8 mouse cellular contexts compared by ENCODE assay signal in the genomic region with DNA sequence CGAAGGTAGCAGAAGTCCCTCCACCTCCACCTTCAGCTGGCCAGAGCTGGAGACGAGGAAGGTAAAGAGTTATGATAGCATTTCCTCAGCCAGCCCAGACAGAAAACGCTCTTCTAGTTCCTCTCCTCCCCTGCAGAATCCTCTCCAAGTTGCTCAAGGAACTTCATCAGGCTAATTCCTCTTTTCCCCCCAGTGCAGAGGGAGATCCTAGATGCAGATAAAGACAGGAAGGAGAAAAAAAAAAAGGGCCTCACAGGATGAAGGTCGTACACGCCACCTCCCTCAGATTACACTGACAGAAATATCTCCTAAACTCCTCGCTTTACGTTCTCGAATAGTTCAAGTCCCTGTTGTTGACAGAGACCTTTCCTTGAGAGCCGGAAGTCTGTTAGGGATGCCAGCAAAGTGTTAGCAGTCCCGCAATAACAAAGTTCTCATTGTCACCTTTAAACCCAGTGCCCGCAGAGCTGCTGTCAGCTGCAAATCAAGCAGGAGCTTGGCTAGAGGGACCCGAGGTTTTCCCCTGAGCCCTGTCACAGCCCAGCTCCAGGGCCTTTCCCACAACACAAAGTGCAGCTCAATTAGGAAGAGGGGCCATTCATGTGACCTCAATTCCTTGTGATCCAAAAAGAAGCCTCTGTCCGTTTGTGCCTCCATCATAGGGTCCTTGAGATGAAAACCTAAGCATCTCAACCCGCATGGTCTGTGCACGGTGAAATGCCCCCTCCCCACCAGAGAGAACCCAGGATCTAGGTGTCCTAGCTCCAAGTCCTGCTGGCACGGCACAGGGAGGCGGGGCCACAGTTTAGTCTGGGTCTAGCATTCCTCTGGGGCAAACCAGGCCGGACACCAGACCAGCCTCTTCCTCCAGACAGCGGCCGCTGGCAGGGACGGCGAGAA. TPM values are rescaled to one million over a fixed set of nuclear protein-coding genes. Genes with fewer than 3 reads are reported as not detected.
DNase-seq lines count a peak whose midpoint lies in the region; ATAC-seq and TF ChIP-seq lines count a peak whose summit lies in the region.

No protein-coding gene starts in this region.

- peak overlapping the region; percentile 85 to 98 for H3K4me3 ChIP-seq in ES-E14 (ENCODE audit: insufficient read depth in 1 of 2, low read depth in 1 of 2, low read length in 2 of 2, poor library complexity in 1 of 2, severe bottlenecking in 1 of 2)
- peak overlapping the region; percentile 69 for H3K4me3 ChIP-seq in bone marrow, adult 2 months (replicated peaks; ENCODE audit: control insufficient read depth, low read depth, low read length)
- H3K4me3 ChIP-seq in heart, embryonic 15.5 days: peak overlapping the region; percentile 96
- peak overlapping the region; percentile 89 for H3K4me3 ChIP-seq in kidney, embryonic 16.5 days (ENCODE audit: low read length)
- peak overlapping the region; percentile 68 for H3K4me3 ChIP-seq in small intestine, adult 2 months (ENCODE audit: low read depth, low read length)

- no peak for TF ChIP-seq CTCF in bone marrow, adult 2 months (IDR thresholded peaks at IDR 0.05; ENCODE audit: control insufficient read depth, insufficient read depth, low read length)
- TF ChIP-seq CTCF in small intestine, adult 2 months (IDR thresholded peaks at IDR 0.05; ENCODE audit: extremely low read depth, insufficient read length, insufficient replicate concordance, low read depth, low read length): no peak

- H3K9me3 ChIP-seq in ES-E14 (ENCODE audit: control insufficient read depth, insufficient read depth, low read depth, low read length): no peaks in the 10 kb centered on the region
- H3K9me3 ChIP-seq in heart, embryonic 15.5 days (replicated peaks): no peaks in the 10 kb centered on the region
- no peaks in the 10 kb centered on the region for H3K9me3 ChIP-seq in kidney, embryonic 16.5 days (ENCODE audit: low read length)

- H3K27ac ChIP-seq in ES-E14 (ENCODE audit: insufficient read depth, low read depth, low read length, poor library complexity, severe bottlenecking): peak overlapping the region; percentile 75; the same call in 1 of the 2 replicates
- peak overlapping the region; percentile 40 for H3K27ac ChIP-seq in bone marrow, adult 2 months (ENCODE audit: control insufficient read depth, insufficient read depth, low read depth, low read length, poor library complexity)
- peak overlapping the region; percentile 94 for H3K27ac ChIP-seq in heart, embryonic 15.5 days
- H3K27ac ChIP-seq in kidney, embryonic 16.5 days (ENCODE audit: low read length): peak overlapping the region; percentile 97
- H3K27ac ChIP-seq in small intestine, adult 2 months (ENCODE audit: insufficient read depth, low read depth, low read length): peak overlapping the region; percentile 3

- no peak for DNase-seq in ES-E14 (ENCODE audit: low read depth, low spot score)
- peak; percentile 69 for DNase-seq in lung, postnatal 25 days (ENCODE audit: low spot score)
- DNase-seq in layer of hippocampus, adult 9-11 months: no peak

- ATAC-seq in erythroblast, adult 5-6 weeks (replicated peaks; ENCODE audit: low FRiP score, poor library complexity, severe bottlenecking): peak; percentile 76
- peak; percentile 37 for ATAC-seq in heart, embryonic 15.5 days (replicated peaks; ENCODE audit: insufficient number of reproducible peaks, insufficient read depth, low FRiP score, low read depth)
- peak; percentile 62 for ATAC-seq in kidney, embryonic 16.5 days (ENCODE audit: low FRiP score, low TSS enrichment)

- in situ Hi-C loops in ES-E14 (cut with MboI; ENCODE audit: low sequenced_read_pairs in 2 of 2, unreplicated experiment in 2 of 2): no loop called here

- 3% methylated on average over 22 of the region's 22 CpGs for WGBS in bone marrow, adult 2 months
- WGBS in heart, embryonic 15.5 days: 12% methylated on average over 22 of the region's 22 CpGs
- 5% methylated on average over 22 of the region's 22 CpGs for WGBS in kidney, embryonic 16.5 days
- 10% methylated on average over 22 of the region's 22 CpGs for WGBS in small intestine, adult 2 months

- no peaks in the 10 kb centered on the region for H3K27me3 ChIP-seq in heart, embryonic 15.5 days
- H3K27me3 ChIP-seq in kidney, embryonic 16.5 days (ENCODE audit: insufficient read depth, low read length): no peaks in the 10 kb centered on the region
- peaks cover 3% of the 10 kb centered on the region; the same call in 1 of the 2 replicates for H3K27me3 ChIP-seq in small intestine, adult 2 months (ENCODE audit: control insufficient read depth, insufficient read depth, low read length)

- peak overlapping the region; percentile 91 for H3K9ac ChIP-seq in ES-E14 (ENCODE audit: insufficient read depth, low read depth, low read length, poor library complexity, severe bottlenecking)
- peak overlapping the region; percentile 90 for H3K9ac ChIP-seq in heart, embryonic 15.5 days
- peak overlapping the region; percentile 96 for H3K9ac ChIP-seq in kidney, embryonic 16.5 days (replicated peaks; ENCODE audit: low read length)

- H3K4me2 ChIP-seq in heart, embryonic 15.5 days: peak overlapping the region; percentile 98
- peak overlapping the region; percentile 73 for H3K4me2 ChIP-seq in kidney, embryonic 16.5 days (replicated peaks; ENCODE audit: low read depth, low read length)

- peaks cover 20% of the 10 kb centered on the region; the same call in 1 of the 2 replicates for H3K36me3 ChIP-seq in ES-E14 (ENCODE audit: control insufficient read depth, insufficient read depth, low read length, poor library complexity, severe bottlenecking)
- peaks cover 19% of the 10 kb centered on the region; the same call in 1 of the 2 replicates for H3K36me3 ChIP-seq in heart, embryonic 15.5 days
- peaks cover 36% of the 10 kb centered on the region for H3K36me3 ChIP-seq in kidney, embryonic 16.5 days (ENCODE audit: insufficient read depth, low read length)
- H3K36me3 ChIP-seq in small intestine, adult 2 months (ENCODE audit: control insufficient read depth, insufficient read depth, low read length): peaks cover 17% of the 10 kb centered on the region

- peak; percentile 26; the same call in 1 of the 2 replicates for TF ChIP-seq POLR2A in bone marrow, adult 2 months (IDR thresholded peaks at IDR 0.05; ENCODE audit: borderline replicate concordance, control insufficient read depth, low read depth, low read length)
- TF ChIP-seq POLR2A in small intestine, adult 2 months (IDR thresholded peaks at IDR 0.05; ENCODE audit: low read depth, low read length): no peak

- H3K4me1 ChIP-seq in ES-E14 (ENCODE audit: control insufficient read depth in 2 of 2, insufficient read depth in 2 of 2, low read length in 2 of 2, poor library complexity in 1 of 2): peaks cover 9 to 29% of the 10 kb centered on the region in 2 experiments
- H3K4me1 ChIP-seq in bone marrow, adult 2 months (ENCODE audit: control insufficient read depth, insufficient read depth, low read length): peaks cover 1% of the 10 kb centered on the region; the same call in 1 of the 2 replicates
- peaks cover 41% of the 10 kb centered on the region for H3K4me1 ChIP-seq in heart, embryonic 15.5 days (replicated peaks)
- H3K4me1 ChIP-seq in kidney, embryonic 16.5 days (ENCODE audit: insufficient read depth, low read length): peaks cover 55% of the 10 kb centered on the region
- no peaks in the 10 kb centered on the region; the same call in 1 of the 2 replicates for H3K4me1 ChIP-seq in small intestine, adult 2 months (ENCODE audit: control insufficient read depth, insufficient read depth, insufficient read length, low read length)

RNA-seq across cellular contexts. Expression of a gene that starts 0.8 kb away (rescaled TPM):
- total RNA-seq in ES-E14 (2012; rRNA removed): 29.5 and 75.5 TPM in 2 replicates
- polyA plus RNA-seq in bone marrow, adult 2 months (2011; ENCODE audit: insufficient read depth, insufficient read length, low replicate concordance, missing spikeins): 58.4 and 78.7 TPM in 2 replicates
- total RNA-seq in erythroblast, adult 5-6 weeks (2015; ENCODE audit: low replicate concordance): 10.4 and 18.0 TPM in 2 replicates
- 8.4 and 9.4 TPM in 2 replicates for total RNA-seq in erythroblast, adult 5-6 weeks (2017; ENCODE audit: low replicate concordance)
- polyA plus RNA-seq in heart, embryonic 15.5 days (2015; fragmentation: Nextera tagmentation; extraction: Ambion mirVana): 63.5 and 86.0 TPM in 2 replicates
- polyA plus RNA-seq in kidney, embryonic 16.5 days (2015; fragmentation: Nextera tagmentation; extraction: Ambion mirVana): 115 and 125 TPM in 2 replicates
- 24.0 and 35.3 TPM in 2 replicates for polyA plus RNA-seq in small intestine, adult 2 months (2012; rRNA removed)

RNA-seq across cellular contexts. Expression of a gene that starts 4.8 kb away (rescaled TPM):
- 39.2 and 87.7 TPM in 2 replicates for total RNA-seq in ES-E14 (2012; rRNA removed)
- 9.9 and 25.0 TPM in 2 replicates for polyA plus RNA-seq in bone marrow, adult 2 months (2011; ENCODE audit: insufficient read depth, insufficient read length, low replicate concordance, missing spikeins)
- total RNA-seq in erythroblast, adult 5-6 weeks (2015; ENCODE audit: low replicate concordance): 0.84 and 1.7 TPM in 2 replicates
- total RNA-seq in erythroblast, adult 5-6 weeks (2017; ENCODE audit: low replicate concordance): 2.2 and 2.7 TPM in 2 replicates
- polyA plus RNA-seq in heart, embryonic 15.5 days (2015; fragmentation: Nextera tagmentation; extraction: Ambion mirVana): 24.7 and 32.5 TPM in 2 replicates
- polyA plus RNA-seq in kidney, embryonic 16.5 days (2015; fragmentation: Nextera tagmentation; extraction: Ambion mirVana): 47.8 and 53.8 TPM in 2 replicates
- 8.8 and 10.4 TPM in 2 replicates for polyA plus RNA-seq in small intestine, adult 2 months (2012; rRNA removed)

RNA-seq across cellular contexts. Expression of a gene that starts 14.2 kb away (rescaled TPM):
- total RNA-seq in ES-E14 (2012; rRNA removed): 7.4 and 12.2 TPM in 2 replicates
- not detected in 2 replicates for polyA plus RNA-seq in bone marrow, adult 2 months (2011; ENCODE audit: insufficient read depth, insufficient read length, low replicate concordance, missing spikeins)
- total RNA-seq in erythroblast, adult 5-6 weeks (2015; ENCODE audit: low replicate concordance): not detected in 2 replicates
- 0.28 TPM in 1 of 2 replicates, not detected in the other for total RNA-seq in erythroblast, adult 5-6 weeks (2017; ENCODE audit: low replicate concordance)
- polyA plus RNA-seq in heart, embryonic 15.5 days (2015; fragmentation: Nextera tagmentation; extraction: Ambion mirVana): 15.6 and 16.7 TPM in 2 replicates
- polyA plus RNA-seq in kidney, embryonic 16.5 days (2015; fragmentation: Nextera tagmentation; extraction: Ambion mirVana): 2.7 and 4.4 TPM in 2 replicates
- polyA plus RNA-seq in small intestine, adult 2 months (2012; rRNA removed): 0.56 and 0.85 TPM in 2 replicates

RNA-seq across cellular contexts. Expression of a gene that starts 16.7 kb away (rescaled TPM):
- total RNA-seq in ES-E14 (2012; rRNA removed): 41.7 and 47.4 TPM in 2 replicates
- polyA plus RNA-seq in bone marrow, adult 2 months (2011; ENCODE audit: insufficient read depth, insufficient read length, low replicate concordance, missing spikeins): 18.1 and 24.9 TPM in 2 replicates
- 11.3 and 13.3 TPM in 2 replicates for total RNA-seq in erythroblast, adult 5-6 weeks (2015; ENCODE audit: low replicate concordance)
- total RNA-seq in erythroblast, adult 5-6 weeks (2017; ENCODE audit: low replicate concordance): 19.6 and 25.6 TPM in 2 replicates
- 23.2 and 27.0 TPM in 2 replicates for polyA plus RNA-seq in heart, embryonic 15.5 days (2015; fragmentation: Nextera tagmentation; extraction: Ambion mirVana)
- polyA plus RNA-seq in kidney, embryonic 16.5 days (2015; fragmentation: Nextera tagmentation; extraction: Ambion mirVana): 50.9 and 52.2 TPM in 2 replicates
- 13.8 and 31.4 TPM in 2 replicates for polyA plus RNA-seq in small intestine, adult 2 months (2012; rRNA removed)

RNA-seq across cellular contexts. Expression of a gene that starts 29.7 kb away (rescaled TPM):
- 4.5 and 8.6 TPM in 2 replicates for total RNA-seq in ES-E14 (2012; rRNA removed)
- polyA plus RNA-seq in bone marrow, adult 2 months (2011; ENCODE audit: insufficient read depth, insufficient read length, low replicate concordance, missing spikeins): 26.4 and 54.8 TPM in 2 replicates
- total RNA-seq in erythroblast, adult 5-6 weeks (2015; ENCODE audit: low replicate concordance): 33.0 and 34.3 TPM in 2 replicates
- 8.1 and 17.6 TPM in 2 replicates for total RNA-seq in erythroblast, adult 5-6 weeks (2017; ENCODE audit: low replicate concordance)
- 1.5 and 5.7 TPM in 2 replicates for polyA plus RNA-seq in heart, embryonic 15.5 days (2015; fragmentation: Nextera tagmentation; extraction: Ambion mirVana)
- polyA plus RNA-seq in kidney, embryonic 16.5 days (2015; fragmentation: Nextera tagmentation; extraction: Ambion mirVana): 7.2 and 10.1 TPM in 2 replicates
- polyA plus RNA-seq in small intestine, adult 2 months (2012; rRNA removed): 228 and 484 TPM in 2 replicates

Comparison
In these comparisons a context has a peak if more than half of its experiments do, and no peak if none do; other contexts are left out.
1. H3K27ac ChIP-seq: peak in every context shown above with its lines; median percentile 97 in kidney, embryonic 16.5 days; 94 in heart, embryonic 15.5 days; 75 in ES-E14; 40 in bone marrow, adult 2 months; 3 in small intestine, adult 2 months.